Mouse (Mus musculus): ENCODE results near the gene Tob1.

Gene Tob1

DNA sequence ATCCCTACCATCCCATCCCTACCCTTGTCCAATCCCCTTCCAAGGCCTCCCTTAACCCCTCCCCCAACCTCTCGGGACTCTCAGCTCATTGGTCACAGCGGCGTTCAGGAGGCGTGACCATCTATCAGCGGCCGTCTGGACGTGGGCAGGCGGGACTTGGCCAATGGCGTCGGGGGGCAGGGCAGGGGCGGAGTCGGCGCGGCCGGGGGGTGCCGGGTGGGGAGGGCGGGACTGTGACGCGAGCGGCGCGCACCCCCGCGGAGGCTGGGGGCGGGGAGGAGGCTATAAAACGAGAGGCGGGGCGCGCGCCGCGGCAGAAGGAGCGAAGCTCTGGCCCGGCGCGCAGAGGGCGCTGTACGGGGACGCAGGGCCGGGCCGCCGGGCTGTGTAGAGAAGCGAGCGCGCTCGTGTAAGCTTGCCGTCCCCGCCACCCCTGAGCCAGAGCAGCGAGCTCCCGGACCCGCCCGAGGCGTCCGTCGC, at the start of gene Tob1:
Gene Tob1 (plus strand): TSS at position 331 of the 480 bp plus-strand sequence.
- peak; percentile 99 for DNase-seq (ENCODE audit: low read depth, low spot score)

DNA sequence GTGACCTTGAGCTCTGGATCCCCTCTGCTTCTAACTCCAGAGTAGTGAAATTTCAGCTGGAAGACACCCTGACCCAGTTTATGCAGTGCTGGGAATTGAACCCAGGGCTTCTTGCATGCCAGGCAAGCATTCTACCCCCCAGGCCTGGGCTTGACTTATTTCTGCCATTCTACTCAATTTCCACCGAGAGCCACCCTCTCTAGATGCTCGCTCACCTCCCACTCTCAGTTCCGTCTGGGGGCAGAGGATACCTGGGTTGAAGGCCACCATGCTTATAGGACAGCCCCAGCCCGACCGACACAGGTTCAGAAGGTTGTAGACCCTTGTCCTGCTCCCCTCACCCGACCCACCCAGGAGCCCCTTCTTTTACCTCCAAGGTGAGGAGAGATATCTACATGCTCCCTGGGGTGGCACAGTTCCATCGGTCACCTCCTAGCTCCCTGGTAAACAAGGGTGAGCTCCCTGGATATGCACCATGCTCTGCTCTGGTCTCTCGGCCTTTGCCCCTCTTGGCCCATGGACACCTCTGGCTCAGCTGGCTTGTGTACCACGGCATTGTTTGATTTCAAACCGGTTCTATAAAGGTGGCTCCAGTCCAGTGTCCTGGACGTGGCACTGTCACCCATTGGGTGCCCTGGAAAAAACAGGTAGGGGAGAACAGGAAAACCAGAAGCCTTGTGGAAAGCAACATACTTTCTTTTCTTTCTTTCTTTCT, 49.2 kb upstream of the Tob1 start:
- no peak for DNase-seq (ENCODE audit: low read depth, low spot score)

DNA sequence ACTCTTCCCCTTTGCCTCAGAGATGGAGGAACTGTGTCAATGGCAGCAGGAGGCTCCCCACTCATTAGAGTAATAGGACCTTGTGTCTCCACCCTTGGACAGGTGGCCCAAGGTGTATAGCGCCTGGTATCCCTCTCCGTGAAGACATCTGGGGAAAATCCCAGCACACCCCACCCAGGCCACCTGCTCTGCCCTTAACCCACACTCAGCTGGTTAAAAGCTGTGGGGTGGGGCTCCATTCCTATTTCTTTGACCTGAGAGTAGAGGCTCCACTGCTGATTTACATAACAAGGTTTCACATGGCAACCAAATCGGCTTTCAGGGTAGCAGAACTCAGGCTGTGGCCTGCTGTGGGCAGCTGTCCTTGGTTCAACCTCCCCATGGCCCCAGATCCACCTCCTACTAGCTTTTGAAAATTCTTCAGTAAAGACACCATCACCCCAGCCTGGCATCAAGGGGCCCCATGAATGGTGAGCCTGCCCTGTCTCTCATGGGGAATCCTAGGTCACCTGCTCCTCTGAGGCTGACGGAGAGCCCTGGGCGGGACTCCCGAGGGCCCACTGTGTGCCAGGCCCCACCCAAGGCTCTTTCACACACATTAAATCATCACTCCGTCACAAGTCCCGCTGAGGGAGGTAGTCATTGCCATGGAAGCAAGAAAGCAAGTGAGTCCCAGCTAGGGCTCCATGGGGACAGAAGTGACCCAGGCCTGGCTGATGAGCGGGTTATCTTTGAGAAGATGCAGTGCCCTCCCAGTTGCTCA, 48.1 kb upstream of the Tob1 start:
- DNase-seq (ENCODE audit: low read depth, low spot score) = no peak

DNA sequence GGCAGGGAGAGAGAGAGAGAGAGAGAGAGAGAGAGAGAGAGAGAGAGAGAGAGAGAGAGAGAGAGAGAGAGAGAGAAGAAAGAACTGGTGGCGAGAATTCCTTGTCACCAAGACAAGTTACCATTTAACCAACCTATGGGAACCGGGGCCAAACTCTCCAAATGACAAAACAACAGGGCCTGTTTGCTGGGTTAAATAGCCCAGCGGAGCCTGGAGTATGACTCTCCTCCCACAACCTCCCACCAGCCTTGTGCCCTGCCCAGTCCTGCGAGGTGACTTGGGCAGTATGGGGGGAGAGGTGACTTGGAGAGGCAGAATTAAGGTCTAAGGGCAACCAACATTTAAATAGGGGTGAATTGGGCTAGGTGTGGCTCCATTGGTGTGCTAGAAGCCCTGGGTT, 45.5 kb upstream of the Tob1 start:
- no peak for DNase-seq (ENCODE audit: low read depth, low spot score)

DNA sequence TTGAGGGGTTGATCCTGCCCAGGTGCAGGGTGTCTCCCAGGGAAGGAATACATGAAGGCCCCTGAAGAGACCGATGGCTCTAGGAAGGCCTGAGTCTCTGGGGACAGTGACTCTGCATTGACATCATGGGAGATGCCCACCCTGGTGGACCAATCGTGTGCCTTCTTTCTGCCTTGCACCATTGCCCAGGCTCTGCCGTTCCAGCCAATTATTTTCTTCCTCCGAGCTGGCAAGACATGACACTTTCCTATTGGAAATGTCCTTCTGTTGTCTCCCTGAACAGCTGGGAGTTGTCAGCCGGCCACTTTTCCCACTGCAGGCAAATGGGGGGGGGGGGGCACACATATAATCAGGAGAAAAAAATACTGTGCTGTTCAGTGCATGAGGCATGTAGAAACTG, 43.0 kb upstream of the Tob1 start:
- DNase-seq (ENCODE audit: low read depth, low spot score) = no peak

DNA sequence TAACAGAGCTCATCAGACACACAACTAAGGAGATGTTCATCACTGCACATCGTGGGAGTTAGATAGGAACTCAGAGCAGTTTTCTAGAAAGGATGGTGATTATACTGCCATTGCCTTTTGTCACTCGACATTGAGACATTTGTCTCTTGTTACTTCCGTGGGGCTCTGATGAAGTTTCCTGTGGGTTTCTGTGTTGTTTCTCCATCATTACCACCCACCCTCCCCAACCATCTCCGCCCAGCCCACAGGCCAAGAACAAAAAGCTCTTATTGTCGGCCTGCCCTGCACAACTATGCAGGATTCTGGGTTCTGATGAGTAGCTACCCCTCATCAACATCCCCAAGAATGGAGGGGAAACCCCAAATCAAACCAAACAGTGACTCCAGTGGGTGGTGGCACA, 41.7 kb upstream of the Tob1 start:
- no peak for DNase-seq (ENCODE audit: low read depth, low spot score)

DNA sequence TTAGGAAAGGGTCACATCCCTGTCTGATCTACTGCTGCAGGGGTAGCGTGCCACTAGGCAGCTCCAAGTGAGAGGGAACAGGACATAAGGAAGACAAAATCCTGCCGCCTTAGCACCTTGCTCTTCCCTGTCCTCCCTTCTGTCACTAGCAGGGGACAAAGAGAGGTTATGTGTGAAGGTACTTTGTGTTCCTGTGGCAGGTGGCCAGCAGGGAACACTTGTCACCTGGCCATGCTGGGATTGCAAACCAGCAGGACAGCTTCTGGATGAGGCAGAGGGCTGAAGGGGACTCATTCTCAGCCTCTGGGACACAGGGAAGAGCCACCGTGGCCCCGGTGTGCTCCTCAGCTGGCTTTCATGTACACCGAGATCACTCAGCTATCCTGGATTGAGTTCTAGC, 39.6 kb upstream of the Tob1 start:
- no peak for DNase-seq (ENCODE audit: low read depth, low spot score)

DNA sequence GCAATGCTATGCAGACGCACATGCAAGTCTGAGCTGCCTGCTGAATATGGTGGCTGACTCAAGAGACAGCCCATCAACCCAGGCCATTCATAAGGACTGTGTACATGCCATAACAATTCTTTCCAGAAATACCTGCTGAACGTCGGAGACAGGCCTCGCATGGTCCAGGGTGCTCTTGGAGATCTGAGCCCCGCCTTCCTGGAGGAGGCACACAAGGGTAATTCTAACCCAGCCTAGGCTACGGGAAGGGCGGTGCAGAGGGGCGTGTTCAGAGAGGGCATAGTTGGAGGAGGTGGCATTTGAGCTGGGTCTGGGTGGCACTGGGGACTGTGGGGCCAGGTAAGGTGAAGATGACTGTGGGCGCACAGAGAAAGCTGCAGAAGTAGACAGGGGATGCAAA, 39.1 kb upstream of the Tob1 start:
- no peak for DNase-seq (ENCODE audit: low read depth, low spot score)

DNA sequence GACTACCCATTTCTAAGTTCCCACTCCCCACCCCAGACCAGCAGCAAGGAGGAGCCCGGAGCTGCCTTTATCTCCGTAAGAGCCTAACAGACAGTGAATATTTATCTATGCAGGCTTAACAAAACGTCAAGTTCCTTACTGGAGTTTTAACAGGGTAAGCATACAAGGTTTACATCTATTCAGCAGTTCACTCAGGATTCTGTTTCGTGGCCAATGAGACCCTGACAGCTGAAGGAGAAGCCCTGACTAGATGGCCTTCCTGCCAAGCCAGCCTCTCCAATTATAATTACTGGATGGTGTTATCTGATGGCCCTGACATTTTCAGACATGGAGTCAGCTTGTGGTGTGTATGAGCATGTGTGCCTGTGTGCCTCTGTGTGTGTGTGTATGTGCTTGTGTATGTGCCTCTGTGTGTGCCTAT, 37.5 kb upstream of the Tob1 start:
- DNase-seq (ENCODE audit: low read depth, low spot score) = no peak

DNA sequence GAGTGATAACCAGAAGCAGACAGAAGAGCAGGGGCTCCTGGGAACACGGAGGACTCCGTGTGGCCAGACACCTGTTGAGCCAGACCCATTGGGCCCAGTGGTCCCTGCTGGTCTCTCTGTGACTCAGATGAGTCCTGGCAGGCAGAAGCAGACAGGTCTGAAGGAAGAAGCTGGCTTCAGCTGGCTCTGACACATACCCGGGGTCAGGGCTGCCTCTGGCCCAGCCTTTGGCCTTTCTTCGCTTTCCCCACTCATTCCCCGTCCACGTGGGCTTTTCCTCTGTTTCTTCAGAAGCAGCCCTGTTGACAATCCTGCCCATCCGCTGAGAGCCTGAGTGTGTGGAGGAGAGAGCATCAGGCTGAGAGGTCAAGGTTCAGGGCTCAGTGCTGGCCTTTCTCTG, 36.0 kb upstream of the Tob1 start:
- DNase-seq (ENCODE audit: low read depth, low spot score) = no peak

DNA sequence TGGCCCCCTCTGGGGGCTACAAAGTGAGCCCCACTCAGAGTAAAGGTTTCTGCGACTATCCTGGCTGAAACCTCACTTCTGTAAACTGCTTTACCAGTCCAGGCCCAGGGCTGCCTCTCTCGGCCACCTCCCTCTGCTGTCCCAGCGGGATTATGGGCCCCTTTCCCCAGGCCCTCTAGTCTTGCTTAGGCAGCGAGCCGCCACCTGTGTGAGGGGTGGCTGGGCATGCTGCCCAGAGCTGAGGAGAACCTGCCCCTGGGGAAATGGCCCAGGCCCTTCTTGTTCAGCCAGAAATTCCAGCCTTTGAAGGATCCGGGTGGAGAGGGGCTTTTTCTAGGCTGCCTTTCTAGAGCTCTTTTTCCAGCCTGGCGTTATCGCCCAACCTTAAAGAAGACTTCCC, 35.6 kb upstream of the Tob1 start:
- DNase-seq (ENCODE audit: low read depth, low spot score) = peak; percentile 29

DNA sequence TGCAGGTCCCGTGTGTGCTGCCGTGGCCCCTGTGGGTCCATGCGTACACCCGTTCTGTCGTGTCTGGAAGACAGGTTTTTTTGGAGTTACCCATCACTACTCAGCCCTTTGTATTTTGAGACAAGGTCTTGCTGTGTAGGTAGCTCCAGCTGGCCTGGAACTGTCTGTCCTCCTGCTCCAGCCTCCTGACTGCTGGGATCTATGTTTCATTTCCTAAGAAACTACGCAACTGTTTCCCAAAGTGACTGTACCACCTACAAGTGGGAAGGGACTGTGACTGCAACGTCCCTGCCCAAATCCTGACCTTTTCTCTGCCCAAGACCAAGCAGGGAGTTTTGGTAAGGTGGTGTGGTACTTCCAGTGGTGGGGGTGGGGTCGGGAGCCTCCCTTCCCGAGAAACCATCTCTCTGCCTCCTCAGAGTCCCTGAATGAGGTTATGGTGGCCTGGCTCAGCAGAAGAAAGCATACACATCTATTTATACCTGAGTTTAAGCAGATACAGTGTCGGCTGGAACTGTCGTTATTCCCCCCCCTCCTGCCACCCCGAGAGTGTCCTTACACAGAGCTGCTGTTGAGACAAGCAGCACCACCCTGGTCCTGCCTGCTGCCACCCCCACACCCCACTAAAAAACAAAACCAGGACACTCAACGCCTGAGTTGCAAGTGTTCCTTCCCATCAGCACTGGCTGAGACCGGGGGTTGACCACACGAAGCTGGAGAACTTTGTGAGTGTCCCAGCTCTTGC, 33.2 kb upstream of the Tob1 start:
- DNase-seq (ENCODE audit: low read depth, low spot score) = no peak

DNA sequence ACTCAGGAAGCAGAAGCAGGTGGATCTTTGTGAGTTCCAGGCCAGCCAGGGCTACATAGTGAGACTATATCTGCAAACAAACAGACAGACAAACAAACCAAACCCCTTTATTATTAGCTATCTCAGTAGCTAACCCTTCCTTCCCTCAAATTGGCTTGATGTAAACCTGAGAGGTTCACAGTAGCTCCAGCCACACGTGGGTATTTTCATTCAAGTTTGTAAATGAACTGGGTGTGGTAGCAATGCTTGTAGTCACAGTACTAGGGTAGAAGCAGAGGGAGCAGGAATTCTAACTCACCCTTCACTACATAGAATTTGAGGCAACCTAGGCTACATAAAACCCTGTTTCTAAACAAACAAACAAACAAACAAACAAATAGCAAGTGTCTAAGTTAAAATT, 31.5 kb upstream of the Tob1 start:
- DNase-seq (ENCODE audit: low read depth, low spot score) = no peak

DNA sequence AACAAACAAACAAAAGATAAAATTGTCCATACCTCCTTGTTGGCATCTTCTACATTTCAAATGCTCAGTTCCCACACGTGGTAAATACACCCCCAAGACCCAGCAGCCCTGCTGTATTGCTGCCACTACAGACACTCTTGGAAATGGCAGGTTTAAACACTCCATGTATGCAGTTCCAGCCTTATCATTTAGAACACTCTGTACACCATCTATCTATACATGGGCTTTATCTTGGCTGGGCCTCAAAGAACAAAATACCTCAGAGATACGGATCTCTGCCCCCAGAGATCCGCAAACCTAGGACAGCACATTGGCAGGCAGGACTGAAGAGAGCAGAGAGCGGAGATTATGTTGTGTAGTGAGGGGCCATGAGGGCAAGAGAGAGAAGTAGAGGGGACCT, 31.1 kb upstream of the Tob1 start:
- no peak for DNase-seq (ENCODE audit: low read depth, low spot score)

DNA sequence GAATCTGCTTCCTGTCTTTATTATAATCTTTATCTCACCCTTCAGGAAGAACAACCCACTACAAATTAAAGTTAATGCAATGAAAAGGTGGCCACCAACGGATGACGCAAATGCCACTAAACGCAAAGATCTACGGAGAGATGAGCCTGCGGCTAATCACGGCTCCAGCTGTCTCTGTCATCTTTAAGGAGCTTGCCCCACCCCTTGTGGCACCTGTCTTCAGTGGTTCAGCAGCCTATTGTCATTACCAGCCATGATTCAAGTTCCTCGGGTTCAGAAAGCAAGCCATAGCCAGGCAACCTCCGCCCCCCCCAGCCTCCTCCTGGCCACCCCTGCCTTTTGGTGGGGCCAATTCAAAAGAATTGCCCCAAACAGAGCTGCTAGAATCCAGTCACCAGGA, 29.6 kb upstream of the Tob1 start:
- DNase-seq (ENCODE audit: low read depth, low spot score) = no peak

DNA sequence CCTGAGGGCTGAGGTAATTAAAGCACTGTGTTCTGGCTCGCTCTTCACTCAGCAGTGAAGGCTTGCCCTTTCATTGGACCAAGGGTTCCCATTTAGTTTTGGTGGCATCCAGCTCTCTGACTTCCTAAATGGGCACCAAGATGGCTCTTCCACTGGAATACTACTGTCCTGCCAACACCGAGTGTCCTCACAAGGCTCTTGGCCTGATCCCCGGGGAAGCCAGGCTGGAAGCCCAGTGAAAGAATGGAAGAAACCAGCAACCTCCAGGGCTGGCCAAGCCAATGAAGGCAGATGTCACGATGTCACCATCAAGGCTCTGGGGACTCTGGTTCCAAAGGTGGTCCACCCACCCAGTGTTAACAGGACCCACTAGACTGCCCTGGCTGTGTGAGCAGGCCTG, 28.5 kb upstream of the Tob1 start:
- no peak for DNase-seq (ENCODE audit: low read depth, low spot score)

DNA sequence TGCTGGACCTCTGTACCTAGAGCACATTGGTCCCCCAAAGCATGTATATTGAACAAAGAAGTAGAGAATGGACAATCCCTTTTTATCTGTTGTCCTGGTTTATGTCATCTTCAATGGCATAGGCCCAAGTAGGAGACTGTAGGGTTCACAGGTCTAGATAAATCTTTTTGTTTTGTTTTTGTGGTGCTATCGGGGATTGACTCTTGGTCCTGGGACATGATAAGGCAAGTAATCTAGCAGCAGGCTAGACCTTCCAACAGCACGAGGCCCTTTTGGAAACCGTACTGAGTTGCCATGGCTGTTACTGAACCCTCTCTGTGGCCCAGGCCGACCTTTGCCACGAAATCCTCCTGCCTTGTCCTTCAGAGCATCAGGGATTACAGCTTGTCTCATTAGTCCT, 28.1 kb upstream of the Tob1 start:
- no peak for DNase-seq (ENCODE audit: low read depth, low spot score)

DNA sequence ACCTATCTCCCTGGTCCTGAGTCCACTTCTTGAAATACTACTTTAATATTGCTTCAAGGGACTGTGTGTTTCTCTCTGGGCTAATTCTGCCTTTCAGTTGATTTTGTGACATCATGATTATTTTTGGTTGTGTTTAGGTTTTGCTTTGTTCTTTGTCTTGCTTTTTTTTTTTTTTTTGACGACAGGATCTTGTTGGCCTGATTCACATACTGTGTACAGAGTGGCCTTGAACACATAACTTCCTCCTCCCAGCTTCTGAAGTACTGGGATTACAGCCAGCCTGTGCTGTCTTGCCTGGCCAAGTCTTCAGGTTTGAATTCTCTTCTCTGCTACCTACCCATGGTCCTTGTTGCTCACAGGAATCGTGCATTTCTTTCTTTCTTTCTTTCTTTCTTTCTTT, 27.6 kb upstream of the Tob1 start:
- DNase-seq (ENCODE audit: low read depth, low spot score) = no peak

DNA sequence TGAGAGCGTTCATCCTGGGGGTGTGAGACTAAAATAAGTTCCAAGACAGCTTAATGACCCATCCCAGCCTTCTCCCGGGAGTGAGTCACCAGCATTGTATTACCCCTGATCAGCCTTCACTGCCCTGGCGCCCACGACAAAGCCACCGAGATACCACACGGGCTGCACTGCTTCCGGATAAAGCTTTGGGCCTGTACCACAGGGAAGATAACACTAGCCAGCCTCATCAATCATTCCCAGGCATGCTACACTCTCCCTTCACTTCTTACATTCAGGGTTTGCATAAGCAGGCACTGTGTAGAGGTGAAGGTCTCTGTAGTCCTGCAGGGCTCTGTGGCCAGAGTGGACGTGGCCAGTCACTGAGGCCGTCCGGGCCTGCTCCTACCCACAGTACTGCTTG, 21.7 kb upstream of the Tob1 start:
- DNase-seq (ENCODE audit: low read depth, low spot score) = peak; percentile 63

DNA sequence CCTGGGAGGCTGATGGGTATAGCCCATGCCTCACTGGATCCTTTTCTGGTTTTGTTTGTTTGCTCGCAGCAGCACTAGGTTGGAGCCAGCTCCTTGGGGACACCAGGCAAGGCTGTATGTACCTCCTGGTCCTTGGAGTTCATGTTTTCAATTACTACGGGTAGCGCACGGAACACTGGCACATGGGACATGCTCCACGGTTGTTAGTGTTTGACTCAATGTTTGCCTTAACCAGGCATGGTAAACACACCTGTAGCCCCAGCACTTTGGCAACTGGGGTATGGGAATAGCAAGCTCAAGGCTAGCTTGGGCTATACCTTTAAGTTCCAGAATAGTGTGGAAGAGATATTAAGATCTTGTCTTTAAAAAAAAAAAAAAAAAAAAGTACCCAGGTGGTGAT, 20.6 kb upstream of the Tob1 start:
- no peak for DNase-seq (ENCODE audit: low read depth, low spot score)

DNA sequence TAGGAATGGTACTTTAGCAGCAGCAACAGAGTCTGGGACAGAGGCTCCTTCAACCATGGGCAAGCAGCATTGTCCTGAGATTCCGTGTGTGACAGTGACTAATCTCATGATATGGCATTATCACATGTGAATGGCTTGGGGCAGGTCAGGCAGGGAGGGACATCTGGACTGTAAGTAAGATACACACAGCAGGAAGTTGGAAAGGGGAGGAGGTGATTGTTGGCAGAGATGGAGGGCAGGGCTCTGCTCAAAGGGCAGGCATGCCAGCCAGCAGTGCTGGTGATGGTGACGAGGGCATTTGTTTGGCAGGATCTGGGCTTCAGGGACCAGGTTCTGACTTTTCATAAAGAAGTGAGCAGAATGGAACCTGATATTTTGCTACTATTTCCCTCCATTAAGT, 18.1 kb upstream of the Tob1 start:
- DNase-seq (ENCODE audit: low read depth, low spot score) = no peak

DNA sequence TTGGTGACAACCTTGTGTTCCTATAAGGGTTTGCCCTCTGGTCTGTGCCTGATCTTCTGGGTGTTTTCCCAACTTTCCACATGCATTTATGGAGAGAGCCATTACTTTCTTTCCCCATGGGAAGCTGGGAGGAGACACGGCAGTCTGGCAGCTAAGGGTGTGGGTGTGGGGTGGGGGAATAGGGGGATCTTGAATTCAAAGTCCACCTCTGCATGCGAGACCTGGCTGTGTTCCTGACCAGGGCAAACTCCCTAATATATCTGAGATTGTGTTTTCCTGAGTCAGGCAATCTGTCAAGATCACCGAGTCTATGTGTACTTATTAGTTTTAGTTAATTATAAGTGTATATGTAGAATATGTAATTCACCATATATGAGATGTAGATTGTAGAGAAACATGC, 14.9 kb upstream of the Tob1 start:
- DNase-seq (ENCODE audit: low read depth, low spot score) = no peak

Measured in 3T3-L1 (cell line).